Mouse (Mus musculus) thymus, postnatal 14 days (tissue): ENCODE results near the gene Hivep2.

Experiments
- DNase-seq: peaks from one replicate; pipeline ENCODE4 v3.0.0; 2021

The Hivep2 gene

GRCm38 (mm10) chr10:14027751-14028150 lies 61.9 kb downstream of the Hivep2 start:
- no peak for DNase-seq

GRCm38 (mm10) chr10:14028956-14029355 lies 63.1 kb downstream of the Hivep2 start:
- DNase-seq, result no peak

- DNase-seq, result no peak
These were observed 64.7 kb downstream of the Hivep2 start for GRCm38 (mm10) chr10:14030458-14031035.

- no peak for DNase-seq
These were observed 66.7 kb downstream of the Hivep2 start for GRCm38 (mm10) chr10:14032532-14032931.

GRCm38 (mm10) chr10:14034046-14034445 lies 68.2 kb downstream of the Hivep2 start:
- DNase-seq, result no peak

- DNase-seq, result no peak
These were observed 68.9 kb downstream of the Hivep2 start for GRCm38 (mm10) chr10:14034790-14035189.

- no peak for DNase-seq
These were observed 69.7 kb downstream of the Hivep2 start for GRCm38 (mm10) chr10:14035607-14036006.

- no peak for DNase-seq
These were observed 70.6 kb downstream of the Hivep2 start for GRCm38 (mm10) chr10:14036472-14036871.

- no peak for DNase-seq
These were observed 72.2 kb downstream of the Hivep2 start for GRCm38 (mm10) chr10:14037977-14038489.

- no peak for DNase-seq
These were observed 75.0 kb downstream of the Hivep2 start for GRCm38 (mm10) chr10:14040716-14041470.

GRCm38 (mm10) chr10:14041606-14042005 lies 75.7 kb downstream of the Hivep2 start:
- no peak for DNase-seq

- DNase-seq, result no peak
These were observed 76.9 kb downstream of the Hivep2 start for GRCm38 (mm10) chr10:14042539-14043348.

GRCm38 (mm10) chr10:14043349-14043710 lies 77.5 kb downstream of the Hivep2 start:
- DNase-seq, result no peak

GRCm38 (mm10) chr10:14044046-14044782 lies 78.3 kb downstream of the Hivep2 start:
- DNase-seq, result peak; percentile 55

- no peak for DNase-seq
These were observed 79.0 kb downstream of the Hivep2 start for GRCm38 (mm10) chr10:14044783-14045392.

- peak; percentile 76 for DNase-seq
These were observed 79.9 kb downstream of the Hivep2 start for GRCm38 (mm10) chr10:14045745-14046144.

GRCm38 (mm10) chr10:14046171-14046651 lies 80.3 kb downstream of the Hivep2 start:
- no peak for DNase-seq

- DNase-seq, result peak; percentile 71
These were observed 81.1 kb downstream of the Hivep2 start for GRCm38 (mm10) chr10:14046935-14047334.

GRCm38 (mm10) chr10:14047661-14048060 lies 81.8 kb downstream of the Hivep2 start:
- DNase-seq, result no peak

- DNase-seq, result no peak
These were observed 82.5 kb downstream of the Hivep2 start for GRCm38 (mm10) chr10:14048322-14048915.

GRCm38 (mm10) chr10:14048916-14049445 lies 83.1 kb downstream of the Hivep2 start:
- no peak for DNase-seq
